Mouse (Mus musculus) MEL (cell line): ENCODE measurements around the gene Stpg2.

Source experiments
- CTCF ChIP-seq, 3 experiments: IDR thresholded peaks in 2 of 3; conservative IDR thresholded peaks in 1 of 3; 2 replicates each; pipeline ENCODE4 v1.5.1; 2011 to 2012; ENCODE audit warnings: low read length in 3 of 3, low read depth in 2 of 3, mild to moderate bottlenecking in 2 of 3, improper control_type of control experiment in 1 of 3, inconsistent platforms in 1 of 3, mixed read lengths in 1 of 3, moderate library complexity in 1 of 3; ENCODE audit not compliant: control insufficient read depth in 1 of 3, insufficient read depth in 1 of 3, poor library complexity in 1 of 3, severe bottlenecking in 1 of 3
- HCFC1 ChIP-seq: IDR thresholded peaks from 2 replicates; pipeline ENCODE4 v1.6.1; 2012; ENCODE audit warnings: low read depth, mild to moderate bottlenecking, inconsistent platforms, low read length, improper control_type of control experiment, moderate library complexity
- MEF2A ChIP-seq: IDR thresholded peaks from 2 replicates; pipeline ENCODE4 v1.6.1; 2014; ENCODE audit warnings: low read depth, mild to moderate bottlenecking, inconsistent platforms, low read length, improper control_type of control experiment; ENCODE audit not compliant: poor library complexity, insufficient replicate concordance, severe bottlenecking; ENCODE audit errors: extremely low read depth
- NRF1 ChIP-seq: IDR thresholded peaks from 2 replicates; pipeline ENCODE4 v1.6.1; 2014; ENCODE audit warnings: low read depth, mild to moderate bottlenecking, inconsistent platforms, low read length, improper control_type of control experiment, moderate library complexity; ENCODE audit not compliant: poor library complexity, insufficient read depth, severe bottlenecking
- POLR2A ChIP-seq, 2 experiments: IDR thresholded peaks; 2 replicates each; pipeline ENCODE4 v1.6.1; 2011 to 2012; ENCODE audit warnings: low read length in 2 of 2, mild to moderate bottlenecking in 2 of 2, control low read depth in 1 of 2, improper control_type of control experiment in 1 of 2, low read depth in 1 of 2, moderate library complexity in 1 of 2; ENCODE audit not compliant: control insufficient read depth in 1 of 2, insufficient read depth in 1 of 2, poor library complexity in 1 of 2
- POLR2AphosphoS5 ChIP-seq: IDR thresholded peaks from 2 replicates; pipeline ENCODE4 v1.6.1; 2012; ENCODE audit warnings: low read depth, borderline replicate concordance, mild to moderate bottlenecking, inconsistent platforms, low read length, moderate library complexity, mixed read lengths
- RAD21 ChIP-seq: IDR thresholded peaks from 2 replicates; pipeline ENCODE4 v1.6.1; 2011; ENCODE audit warnings: mild to moderate bottlenecking, low read depth, low read length, improper control_type of control experiment
- RCOR1 ChIP-seq: IDR thresholded peaks from 2 replicates; pipeline ENCODE4 v1.6.1; 2012; ENCODE audit warnings: low read depth, mild to moderate bottlenecking, inconsistent platforms, low read length, improper control_type of control experiment
- ZC3H11A ChIP-seq: IDR thresholded peaks from 2 replicates; pipeline ENCODE4 v1.6.1; 2012; ENCODE audit warnings: low read depth, mild to moderate bottlenecking, inconsistent platforms, low read length, improper control_type of control experiment

- no peak for TF ChIP-seq HCFC1
- no peak for TF ChIP-seq CTCF (IDR thresholded peaks at IDR 0.05 in 2 of 3, conservative IDR thresholded peaks at IDR 0.05 in 1 of 3; ENCODE audit: control insufficient read depth in 1 of 3, insufficient read depth in 1 of 3, low read depth in 2 of 3, low read length in 3 of 3, poor library complexity in 1 of 3, severe bottlenecking in 1 of 3)
- no peak for TF ChIP-seq MEF2A
- no peak for TF ChIP-seq RAD21
- no peak for TF ChIP-seq NRF1
- TF ChIP-seq POLR2A (IDR thresholded peaks at IDR 0.05; ENCODE audit: control insufficient read depth in 1 of 2, insufficient read depth in 1 of 2, low read depth in 1 of 2, low read length in 2 of 2, poor library complexity in 1 of 2) = no peak
- no peak for TF ChIP-seq POLR2AphosphoS5
- no peak for TF ChIP-seq ZC3H11A
- no peak for TF ChIP-seq RCOR1
Observed at GRCm38 (mm10) chr3:139168510-139169269, 36.8 kb upstream of the Stpg2 start.
